Mouse (Mus musculus) T-helper 1 cell (primary cell): ENCODE measurements around the gene Tlk2.

Experiments used
- in situ Hi-C: fragments of 300-600 bp; cut with MboI, MseI; formaldehyde crosslinking; loops from one replicate; pipeline ENCODE4 v1.15.1; 2025; ENCODE audit warnings: high pct_unique_total_duplicates

Tlk2 gene

DNA sequence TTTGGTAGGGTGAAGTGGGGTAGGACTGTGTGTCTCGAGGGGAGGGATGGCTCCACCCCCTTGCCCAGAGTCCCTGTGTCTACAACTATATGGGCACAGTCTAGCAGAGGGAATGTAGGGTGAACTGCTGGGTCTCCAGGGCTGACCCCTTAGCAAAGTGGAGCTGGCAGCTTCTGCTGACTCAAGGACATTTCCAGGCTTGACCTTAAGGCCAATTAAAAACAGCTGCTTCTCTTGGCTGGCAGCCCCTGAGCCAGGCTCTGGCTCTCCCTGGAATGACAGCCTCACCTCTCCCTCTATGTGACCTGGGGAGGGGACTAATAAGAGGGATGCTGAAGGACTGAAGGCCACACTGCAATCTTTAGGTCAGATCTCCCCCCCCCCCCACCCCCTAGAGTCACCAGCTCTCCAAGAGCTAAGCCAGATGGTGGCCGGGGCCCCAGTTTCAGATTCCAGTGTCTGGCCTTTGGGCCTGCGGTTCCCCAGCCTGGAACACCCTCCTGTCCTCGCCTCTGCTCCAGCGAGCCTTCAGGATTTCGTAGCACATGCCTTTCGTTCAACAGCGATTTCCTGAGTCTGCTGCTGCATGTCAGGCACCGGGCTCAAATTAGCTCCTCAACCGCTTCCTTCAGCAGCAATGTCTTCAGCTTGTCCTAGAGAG, 134.5 kb downstream of the Tlk2 start:
- in situ Hi-C loops: no loop called here

DNA sequence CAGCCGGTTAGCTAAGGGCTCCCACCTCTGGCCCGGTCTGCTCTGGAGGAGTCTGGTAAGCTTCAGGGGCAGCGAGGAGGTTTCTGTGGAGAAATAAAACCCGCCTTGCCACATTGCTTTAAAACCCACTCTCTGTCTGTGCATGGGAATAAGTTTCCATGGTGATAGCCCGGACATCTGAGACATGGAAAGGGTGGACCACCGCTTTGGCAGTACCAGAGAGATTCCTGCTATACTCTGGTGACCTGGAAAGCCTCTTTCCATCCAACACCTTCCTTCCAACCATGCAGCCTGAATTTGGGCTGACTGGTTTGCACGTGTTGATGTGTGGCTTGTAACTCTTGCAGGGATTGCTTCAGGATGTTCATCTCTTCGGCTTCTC, 135.0 kb downstream of the Tlk2 start:
- in situ Hi-C loops: no loop called here

DNA sequence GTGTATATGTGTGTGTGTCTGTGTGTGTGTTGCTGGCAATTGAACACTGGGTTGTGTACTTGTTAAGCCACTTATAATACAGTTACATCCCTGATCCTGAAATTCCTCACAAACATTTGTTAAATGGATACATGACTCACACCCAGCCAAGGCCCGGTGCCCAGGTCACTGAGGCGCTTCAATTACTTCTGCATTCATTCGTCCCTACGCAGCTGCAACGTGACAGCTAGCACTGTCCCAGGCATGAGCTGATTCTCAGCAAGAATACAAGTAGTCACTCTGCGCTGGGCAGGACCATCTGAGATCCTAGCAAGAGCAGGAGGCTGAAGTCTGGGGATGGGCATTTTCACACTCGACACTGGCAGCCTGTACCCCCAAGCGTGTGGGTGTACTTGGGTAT, 136.7 kb downstream of the Tlk2 start:
- in situ Hi-C loops: no loop called here

DNA sequence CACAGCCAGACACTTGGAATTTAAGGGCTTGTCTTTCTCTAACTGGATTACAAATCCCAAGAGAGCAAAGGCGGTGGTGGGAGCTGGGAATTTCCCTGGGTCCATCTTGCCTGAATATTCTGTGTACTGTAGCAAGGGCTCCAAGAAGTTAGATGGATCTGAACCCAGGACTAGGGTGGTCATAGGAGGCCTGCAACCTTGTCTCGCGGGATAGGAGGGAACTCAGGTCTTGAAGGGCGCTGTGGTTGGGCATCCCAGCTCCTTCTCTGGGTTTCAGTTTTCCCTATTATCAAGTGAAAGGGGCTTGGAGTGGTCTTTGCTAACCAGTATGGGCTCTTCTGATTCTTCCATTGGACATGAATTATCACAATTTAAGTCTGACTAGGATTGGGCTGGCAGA, 137.5 kb downstream of the Tlk2 start:
- in situ Hi-C loops: no loop called here

DNA sequence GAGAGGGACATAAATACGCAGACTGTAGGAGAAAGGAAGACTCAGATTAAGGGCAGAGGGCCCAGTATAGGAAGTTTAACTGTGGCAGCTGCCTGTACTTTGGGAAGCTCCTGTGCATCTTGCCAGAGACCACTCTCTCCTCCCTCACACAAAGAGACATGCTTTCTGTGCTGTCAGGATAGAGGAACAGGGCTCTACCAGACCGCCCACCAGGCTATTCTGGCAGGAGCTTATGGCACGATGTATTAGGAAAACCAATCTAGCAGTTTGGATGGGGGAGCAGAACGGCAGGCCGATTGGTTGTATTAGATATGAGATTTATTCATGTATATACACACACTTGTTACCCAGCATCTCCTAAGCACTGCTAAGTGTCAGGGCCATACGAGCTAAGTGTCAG, 139.2 kb downstream of the Tlk2 start:
- in situ Hi-C loops: no loop called here

DNA sequence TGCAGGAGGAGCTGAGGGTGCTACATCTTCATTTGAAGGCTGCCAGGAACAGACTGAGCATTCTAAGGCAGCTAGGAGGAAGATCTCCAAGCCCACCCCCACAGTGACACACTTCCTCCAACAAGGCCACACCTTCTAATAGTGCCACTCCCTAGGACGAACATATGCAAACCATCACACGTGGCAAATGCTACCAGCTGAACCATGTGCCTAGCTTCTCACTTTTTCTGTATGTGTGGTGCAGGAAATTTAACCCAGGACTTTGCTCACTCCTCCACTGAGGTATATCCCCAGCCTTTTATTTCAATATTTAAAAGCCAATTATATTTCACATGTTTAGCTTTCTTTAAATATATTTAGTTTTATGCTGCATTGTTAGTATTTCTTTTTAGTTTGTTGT, 142.5 kb downstream of the Tlk2 start:
- in situ Hi-C loops: no loop called here

DNA sequence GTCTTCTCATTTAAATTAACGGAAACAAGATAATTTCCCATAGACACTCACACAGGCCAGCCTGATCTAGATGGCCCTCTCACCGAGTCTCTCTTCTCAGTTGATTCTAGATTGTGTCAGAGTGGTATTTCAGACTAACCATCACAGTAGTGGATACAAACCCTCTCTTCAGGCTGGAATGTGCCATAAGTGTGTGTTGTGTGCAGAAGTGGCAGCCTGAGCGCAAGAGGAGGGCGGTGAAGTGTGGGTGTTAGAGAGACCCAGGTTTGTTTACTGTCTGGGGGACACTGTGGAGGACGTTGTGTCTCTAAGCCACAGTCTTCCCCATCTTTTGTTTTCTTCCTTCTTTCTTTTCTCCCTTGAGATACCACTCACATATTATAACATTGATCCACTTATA, 144.9 kb downstream of the Tlk2 start:
- in situ Hi-C loops: no loop called here

DNA sequence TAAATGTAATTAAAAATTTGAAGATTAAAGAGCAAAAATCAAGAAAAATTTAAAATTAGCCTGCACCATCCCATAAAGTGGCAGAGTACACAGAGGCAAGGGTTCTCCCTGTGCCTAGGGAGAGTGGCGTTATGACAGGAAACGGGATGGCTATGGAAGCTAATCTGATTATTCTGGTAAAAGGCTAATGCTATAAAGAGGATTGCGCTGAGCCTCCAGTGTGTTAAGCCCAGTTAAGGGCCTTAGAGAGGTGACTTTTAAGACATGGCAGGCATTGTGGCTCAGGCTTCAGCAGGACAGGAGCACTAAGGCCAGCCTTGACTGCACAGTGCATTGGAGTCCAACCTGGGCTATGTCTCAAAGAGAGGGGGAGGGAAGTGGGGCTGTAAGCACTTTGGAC, 148.5 kb downstream of the Tlk2 start:
- in situ Hi-C loops: no loop called here

DNA sequence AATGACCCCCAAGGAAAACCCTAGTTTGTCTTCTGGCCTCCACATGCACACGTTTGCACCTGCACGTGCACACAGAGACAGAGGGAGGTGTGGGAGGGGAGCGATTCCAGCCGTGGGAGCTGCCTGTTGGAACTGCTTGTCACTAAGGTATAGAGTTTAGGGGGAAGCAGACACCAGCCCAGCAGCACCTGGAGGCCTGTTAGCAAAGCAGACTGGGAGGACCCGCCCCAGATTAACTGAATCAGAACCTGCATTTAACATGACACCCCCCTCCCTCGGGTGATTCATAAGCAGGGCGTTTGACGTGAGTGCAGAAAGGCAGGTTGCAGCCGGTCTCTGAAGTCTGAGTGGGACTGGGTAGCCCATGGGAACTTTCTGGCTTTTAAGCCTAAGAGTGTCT, 151.4 kb downstream of the Tlk2 start:
- in situ Hi-C loops: no loop called here

DNA sequence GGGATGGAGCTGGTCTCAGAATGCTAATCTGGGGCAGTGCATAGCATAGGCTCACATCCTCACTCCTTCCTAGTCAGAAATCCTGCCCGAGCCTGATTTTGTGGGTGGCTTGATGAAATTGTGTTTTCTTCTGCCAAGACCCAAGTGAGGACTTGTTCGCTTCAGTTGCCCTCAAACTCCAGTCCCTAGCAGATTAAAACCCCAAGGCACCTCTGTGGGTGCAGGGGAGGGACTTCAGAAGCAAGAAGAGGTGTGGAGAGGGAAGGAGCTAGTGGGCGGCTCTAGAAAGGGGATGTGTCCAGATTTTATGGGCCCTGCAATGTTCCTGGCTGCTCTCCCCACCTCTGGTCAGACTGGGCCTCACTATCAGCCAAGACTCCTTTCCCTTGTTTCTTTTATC, 152.5 kb downstream of the Tlk2 start:
- in situ Hi-C loops: no loop called here

DNA sequence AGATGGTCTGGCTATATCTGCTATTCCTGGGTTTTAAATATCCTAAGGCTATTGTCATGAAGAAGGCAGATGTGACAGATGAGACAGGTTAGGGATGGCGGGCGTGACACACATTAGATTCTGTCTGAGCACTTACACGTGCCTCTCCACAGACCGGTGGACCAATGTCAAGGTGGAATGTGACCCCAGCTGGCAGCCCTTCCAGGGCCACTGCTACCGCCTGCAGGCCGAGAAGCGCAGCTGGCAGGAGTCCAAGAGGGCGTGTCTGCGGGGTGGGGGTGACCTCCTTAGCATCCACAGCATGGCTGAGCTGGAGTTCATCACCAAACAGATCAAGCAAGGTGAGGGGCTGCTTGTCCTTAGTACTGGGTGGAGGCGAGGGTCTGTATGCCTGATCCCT, 153.1 kb downstream of the Tlk2 start:
- in situ Hi-C loops: no loop called here

DNA sequence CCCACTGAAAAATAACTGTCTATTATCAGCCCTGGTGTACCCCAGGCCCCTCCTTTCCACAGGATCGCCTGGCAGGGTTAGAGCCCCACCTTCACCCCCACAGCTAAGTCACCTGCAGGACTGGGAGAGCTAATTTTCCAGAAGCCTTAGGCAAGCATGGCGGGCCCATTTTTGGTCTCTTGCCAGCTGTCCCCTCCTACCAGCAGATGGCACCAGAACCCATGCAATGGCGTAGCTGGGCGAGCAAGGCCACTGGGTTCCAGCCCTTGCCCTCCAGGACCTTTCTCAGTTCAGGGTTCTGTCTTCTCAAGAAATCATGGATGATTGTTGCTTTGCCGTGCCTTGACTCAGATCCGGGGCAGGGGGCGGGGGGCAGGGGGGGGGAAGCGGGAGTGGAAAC, 153.9 kb downstream of the Tlk2 start:
- in situ Hi-C loops: no loop called here
